Mouse (Mus musculus) retina, postnatal 1 day (tissue): ENCODE data around the gene Pla2g4a.

Experiments
- DNase-seq: peaks from one replicate; pipeline ENCODE4 v3.0.0-alpha.2; 2012

Pla2g4a gene

DNA sequence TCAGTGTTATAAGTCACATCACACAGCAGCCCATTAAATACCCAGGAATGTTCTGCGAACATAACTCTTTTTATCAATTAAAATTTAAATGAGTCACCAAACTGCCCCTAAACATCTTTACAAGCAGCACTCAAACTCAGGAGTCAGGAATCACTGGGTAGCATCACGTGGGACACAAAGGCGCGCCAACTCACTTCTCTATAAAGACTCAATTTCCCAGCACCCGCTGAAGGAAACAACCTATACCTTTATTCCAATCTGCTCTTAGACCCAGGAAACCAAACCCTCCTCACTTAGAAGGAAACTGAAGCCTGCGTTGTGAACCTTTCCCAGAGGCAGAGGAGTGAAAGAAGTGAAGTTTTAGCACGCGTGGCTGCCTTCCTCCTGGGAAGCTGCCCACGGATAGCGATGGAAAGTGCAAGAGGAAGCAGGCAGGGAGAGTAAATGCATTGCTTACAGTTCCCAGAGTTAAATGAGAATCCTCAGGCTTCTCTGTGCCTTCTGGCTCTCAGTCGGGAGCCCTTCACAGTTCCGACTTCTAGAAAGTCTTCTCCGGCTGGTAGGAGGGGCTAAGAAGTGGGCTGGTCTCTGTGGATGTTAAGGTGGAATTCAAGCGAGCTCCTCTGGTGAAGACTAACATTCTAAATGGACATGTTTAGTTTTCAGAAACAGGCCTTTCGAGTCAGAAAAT is at the start of gene Pla2g4a:
Gene Pla2g4a (minus strand): TSS at position 557 of the 691 bp plus-strand sequence.
- DNase-seq, result peak; percentile 23

DNA sequence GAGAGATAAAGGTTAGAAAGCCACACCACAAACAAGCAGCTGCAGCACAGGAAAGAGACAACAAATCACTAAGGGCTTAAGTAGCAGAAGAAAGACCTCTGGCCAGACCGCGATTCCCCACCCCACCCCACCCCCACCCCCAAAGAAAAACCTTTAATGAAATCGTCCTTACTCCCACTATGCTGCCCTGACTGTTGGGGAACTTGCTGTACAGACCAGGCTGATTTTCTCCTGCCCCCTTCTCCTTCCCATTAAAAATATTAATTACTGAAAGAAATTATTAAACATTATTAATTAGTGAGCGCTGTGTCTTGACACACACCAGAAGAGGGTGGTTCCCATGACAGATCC is 49.5 kb upstream of the Pla2g4a start:
- DNase-seq, result no peak

DNA sequence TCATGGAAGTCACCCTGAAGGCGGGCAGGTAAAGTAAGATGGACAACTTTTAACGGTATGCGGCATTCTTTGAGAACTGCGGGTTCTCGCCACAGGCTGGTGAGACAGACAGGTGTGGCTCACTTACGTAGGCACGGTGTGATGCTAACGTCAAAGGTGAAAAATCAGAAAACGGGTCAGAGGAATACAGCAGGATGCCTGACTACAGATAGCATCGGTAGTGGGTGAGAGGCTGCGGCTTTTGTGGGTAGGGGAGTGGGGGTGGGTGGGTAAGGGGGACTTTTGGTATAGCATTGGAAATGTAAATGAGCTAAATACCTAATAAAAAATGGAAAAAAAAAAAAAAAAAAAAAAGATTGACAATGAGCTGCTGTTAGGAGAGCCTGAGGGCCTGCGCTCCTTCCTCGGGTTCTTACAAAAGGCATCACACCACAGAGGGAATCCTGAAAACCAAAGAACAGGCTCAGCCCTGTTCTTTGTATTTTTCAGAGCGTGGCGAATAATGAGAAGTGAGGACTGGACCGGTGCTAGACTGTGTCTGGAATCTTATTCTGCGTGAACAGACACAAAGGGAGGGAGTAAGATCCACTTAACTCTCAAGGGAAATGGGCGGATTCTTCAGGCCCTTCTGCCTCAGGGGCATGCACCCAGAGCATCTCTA is 49.0 kb upstream of the Pla2g4a start:
- no peak for DNase-seq

DNA sequence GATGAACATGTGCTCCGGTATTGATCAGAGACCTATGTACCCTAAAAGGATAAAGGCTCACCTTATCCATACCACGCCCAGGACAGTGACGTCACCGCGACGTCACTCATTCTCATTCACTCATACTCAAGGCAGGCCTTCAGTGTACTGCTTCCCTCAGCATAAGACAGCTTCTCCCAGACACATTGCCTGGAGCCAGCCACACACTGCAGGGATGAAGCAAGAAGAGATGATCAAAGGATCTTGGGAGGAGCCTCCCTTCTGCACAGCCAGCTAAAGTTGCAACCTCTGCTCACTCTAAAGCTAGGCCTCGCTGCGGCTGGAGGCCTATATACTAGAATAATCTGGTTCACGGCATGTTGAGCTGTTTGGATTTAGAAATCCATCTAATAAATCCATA is 48.0 kb upstream of the Pla2g4a start:
- no peak for DNase-seq

GRCm38 (mm10) chr1:149975626-149976025 is 14.5 kb upstream of the Pla2g4a start:
- DNase-seq, result no peak

DNA sequence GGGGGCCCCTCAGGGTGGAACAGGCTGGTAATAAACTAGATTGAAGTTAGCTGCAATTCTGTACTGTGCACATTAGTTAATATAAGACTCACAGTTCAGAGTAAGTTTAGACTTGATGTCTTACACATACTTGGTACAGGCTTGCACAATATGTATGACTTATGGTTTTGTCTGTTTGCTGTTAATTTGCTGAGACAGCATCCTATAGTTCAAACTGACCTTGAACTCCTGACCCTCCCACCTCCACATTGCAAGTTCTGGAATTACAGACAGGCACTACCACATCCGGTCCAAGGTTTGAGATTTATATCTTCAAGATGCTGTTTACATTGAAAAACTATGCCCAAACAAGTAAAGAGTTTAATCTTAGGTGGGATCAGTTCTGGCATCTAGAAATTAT is 4.7 kb upstream of the Pla2g4a start:
- no peak for DNase-seq

DNA sequence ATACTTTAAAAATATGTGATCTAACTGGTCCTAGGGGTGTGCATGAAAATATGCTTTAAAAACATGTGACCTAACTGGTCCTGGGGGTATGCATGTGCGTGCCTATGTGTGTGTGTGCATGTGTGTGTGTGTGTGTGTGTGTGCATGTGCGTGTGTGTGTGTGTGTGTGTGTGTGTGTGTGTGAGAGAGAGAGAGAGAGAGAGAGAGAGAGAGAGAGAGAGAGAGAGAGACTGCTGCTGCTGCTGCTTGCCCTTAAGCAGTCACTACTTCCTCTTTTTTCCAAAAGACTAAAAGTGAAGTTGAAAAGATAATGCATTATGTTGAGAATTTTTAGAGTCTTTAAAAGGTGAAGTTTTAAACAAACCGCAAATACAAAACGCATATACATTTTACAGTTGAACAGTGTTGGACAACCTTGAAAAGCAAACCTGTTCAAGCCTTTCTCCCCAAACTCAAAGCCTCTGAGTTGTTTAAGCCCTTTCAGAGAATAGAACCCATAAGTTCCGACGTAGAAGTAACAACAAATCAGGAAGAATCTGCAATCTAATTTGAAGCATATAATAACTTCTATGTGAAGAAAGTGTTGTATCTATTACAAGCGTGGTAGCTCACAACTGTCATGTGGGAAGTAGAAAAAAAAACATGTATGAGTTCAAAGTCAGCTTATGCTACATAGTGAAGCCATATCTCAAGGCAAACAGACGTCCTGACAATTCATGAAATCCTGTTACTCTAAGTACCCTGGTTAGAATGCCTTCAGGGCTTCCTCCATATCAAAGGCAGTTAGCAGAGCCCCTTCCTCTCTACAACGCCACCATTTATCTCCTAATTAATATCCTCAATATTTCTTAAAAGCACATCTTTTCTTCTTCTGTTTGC is 574 bp upstream of the Pla2g4a start:
- no peak for DNase-seq

DNA sequence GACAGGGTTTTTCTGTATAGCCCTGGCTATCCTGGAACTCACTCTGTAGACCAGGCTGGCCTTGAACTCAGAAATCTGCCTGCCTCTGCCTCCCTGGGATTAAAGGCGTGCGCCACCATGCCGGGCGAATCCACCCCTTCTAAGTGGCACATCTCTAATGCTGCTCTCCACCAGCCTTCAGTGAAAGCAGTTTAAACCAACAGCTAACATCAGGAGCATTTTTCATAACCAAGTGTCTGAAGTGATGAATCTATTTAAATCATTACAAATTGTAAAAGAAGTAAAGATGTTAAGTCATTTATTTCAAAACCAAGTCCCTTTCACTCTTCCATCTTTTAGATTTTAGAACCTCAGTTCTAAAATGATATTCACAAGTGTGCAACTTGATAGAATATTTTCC is 839 bp downstream of the Pla2g4a start:
- DNase-seq, result no peak

DNA sequence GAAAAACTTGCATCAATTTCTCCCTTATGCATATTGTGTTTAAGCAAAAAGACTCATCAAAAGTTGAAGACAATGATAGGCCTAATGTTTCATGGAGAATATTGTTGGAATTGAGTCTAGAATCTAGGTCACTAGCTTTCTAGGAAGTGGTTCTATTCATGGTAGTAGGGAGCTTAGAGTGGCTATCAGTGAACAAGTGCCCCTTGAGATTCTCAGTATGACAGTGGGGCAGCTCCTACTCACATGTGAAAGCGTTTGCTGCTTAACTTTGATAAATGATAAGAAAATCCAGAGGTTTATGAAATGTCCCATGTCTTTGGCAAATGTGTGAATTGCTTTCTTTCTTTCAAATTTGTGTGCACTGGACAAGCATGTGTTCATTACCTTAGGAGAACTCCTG is 2.0 kb downstream of the Pla2g4a start:
- no peak for DNase-seq

DNA sequence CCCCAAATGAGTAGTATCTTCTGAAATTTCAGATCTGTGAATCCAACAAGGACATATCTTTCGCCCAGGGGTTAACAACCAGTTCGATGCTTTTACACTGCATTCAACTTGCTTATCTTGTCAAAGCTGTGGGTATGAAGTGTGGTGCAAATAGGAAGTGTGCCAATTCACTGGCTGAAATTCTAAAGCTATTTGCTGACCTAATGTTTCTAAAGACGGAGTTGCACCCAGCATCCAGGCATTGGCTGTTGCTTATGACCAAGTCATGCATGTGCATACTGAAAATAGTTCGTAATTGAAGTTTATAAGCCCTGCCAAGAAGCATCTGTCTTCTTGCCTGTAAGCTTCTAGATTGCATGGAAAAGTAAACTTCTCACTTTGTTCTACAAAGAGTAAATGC is 5.6 kb downstream of the Pla2g4a start:
- no peak for DNase-seq

DNA sequence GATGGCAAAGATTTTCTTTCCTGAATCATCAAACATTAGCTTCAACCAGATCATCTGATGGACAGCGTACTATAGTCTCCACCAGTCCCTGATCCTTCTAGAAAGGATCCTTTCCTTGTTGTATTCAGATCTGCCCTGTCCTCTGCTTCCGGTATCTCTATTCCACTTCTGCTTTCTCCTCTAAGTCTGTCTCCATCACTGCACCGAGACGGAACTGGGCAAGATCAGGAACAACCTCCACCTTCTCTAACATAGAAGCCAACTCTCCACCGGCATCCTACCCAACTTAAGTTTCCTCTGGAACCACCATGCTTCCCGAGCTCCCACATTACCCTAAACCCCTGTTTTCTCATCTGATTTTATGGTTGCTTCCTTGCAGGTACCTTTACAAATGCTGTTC is 7.1 kb downstream of the Pla2g4a start:
- no peak for DNase-seq

GRCm38 (mm10) chr1:149952050-149952449 is 9.0 kb downstream of the Pla2g4a start:
- no peak for DNase-seq

GRCm38 (mm10) chr1:149950656-149951055 is 10.4 kb downstream of the Pla2g4a start:
- no peak for DNase-seq

- DNase-seq, result no peak
Observed at GRCm38 (mm10) chr1:149950254-149950653, 10.8 kb downstream of the Pla2g4a start.

DNA sequence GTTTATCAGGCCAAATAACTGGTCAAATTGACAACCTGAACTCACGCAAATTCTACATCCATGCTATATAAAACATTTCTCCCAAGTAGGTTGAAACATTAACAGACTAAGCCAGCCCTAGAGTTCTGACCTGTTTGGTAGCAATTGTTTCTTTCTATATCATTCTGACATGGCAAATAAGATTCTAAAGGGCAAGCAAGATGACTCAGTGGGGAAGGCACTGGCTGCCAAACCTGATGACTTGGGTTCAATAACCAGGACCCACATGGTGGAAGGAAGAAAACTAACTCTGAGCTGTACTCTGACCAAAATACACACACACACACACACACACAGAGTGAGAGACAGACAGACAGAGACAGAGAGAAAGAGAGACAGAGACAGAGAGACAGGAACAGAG is 11.8 kb downstream of the Pla2g4a start:
- DNase-seq, result no peak

DNA sequence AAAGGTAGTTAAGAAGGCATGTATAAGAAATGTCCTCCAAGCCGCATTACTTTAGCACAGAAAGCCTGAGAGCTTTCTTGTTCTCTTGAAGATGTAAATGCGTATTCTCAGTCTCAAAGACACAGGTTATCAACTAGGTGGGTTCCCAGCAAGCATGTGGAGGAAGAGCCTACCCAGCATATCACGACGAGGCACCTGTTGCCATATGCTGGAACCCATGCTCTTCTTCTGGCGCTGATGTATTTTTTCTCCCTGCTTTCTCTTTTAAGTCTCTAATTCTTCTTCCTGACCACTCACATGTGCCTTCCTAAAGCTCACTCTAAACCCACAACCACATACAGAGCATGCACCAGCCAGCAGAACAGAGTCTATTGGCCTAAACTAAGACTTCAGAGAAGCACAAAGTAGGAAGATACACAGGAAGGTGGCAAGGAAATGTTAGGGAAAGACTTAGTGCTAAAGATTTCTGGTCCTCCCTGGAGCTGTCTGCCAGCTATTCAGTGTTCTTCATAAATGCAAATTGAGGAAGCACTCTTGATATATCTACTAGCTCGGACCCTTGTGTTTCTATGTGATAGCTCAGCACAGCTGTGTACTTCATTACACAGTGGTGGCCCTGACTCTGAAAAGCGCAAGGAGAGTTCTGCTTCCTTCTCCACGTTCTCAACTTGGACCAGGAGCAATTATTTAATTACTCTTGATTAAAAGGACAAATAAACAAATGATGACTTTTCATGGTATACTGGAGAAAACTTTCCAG is 12.8 kb downstream of the Pla2g4a start:
- DNase-seq, result no peak

- no peak for DNase-seq
Observed at GRCm38 (mm10) chr1:149946993-149947392, 14.1 kb downstream of the Pla2g4a start.

DNA sequence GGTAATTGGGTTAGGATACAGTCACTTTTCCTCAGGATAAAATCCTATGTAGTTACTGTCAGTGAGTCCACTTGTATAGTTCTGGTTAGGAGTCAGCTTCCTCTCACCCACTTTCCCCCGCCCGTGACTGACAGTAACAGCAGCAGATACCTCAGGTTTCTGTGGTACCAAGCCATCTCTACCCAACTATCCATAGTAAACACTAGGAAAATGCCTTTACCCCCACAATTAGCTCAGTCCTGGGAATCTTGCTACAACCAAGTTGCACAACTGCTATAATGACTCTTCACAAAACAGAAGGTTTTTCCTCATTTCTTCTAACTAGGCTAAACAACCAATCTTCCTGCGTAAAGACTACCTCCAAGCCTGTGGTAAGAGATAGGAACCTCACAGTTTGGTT is 14.7 kb downstream of the Pla2g4a start:
- no peak for DNase-seq

DNA sequence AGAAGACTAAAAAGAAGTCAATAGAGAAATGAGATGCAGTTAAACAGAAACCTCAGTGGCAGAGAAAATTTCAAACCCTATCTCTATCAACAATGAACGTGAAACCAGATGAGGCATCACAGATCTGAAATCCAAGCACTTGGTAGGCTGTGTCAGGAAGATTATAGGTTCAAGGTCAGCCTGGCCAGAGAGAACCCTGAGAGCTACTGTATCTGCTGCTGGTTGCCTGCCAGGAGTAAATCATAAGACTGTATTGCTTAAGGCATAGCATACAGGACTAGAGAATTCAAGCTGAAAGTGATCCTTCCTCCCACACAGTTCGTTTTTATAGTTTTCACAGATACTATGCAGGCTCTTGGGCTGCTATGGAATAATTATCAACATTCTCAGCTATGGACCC is 17.5 kb downstream of the Pla2g4a start:
- DNase-seq, result no peak

DNA sequence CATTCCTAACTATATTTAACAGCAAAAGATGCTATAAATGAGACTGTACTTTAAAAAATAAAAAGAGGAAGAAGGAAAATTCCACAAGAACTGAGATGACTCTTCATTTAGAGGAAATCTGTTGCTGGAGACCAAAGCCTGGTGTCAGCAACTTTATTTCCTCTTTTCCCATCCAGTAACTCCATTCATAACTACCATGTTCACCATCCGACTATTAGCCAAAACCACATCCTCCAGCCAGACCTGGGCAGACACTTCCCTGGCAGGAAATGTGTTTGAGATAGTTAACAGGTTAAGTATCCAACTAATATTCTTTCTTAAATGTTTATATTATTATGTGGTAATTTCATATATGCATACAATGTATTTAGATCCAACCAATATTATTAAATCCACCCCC is 20.8 kb downstream of the Pla2g4a start:
- no peak for DNase-seq

- no peak for DNase-seq
Observed at GRCm38 (mm10) chr1:149939261-149940032, 21.6 kb downstream of the Pla2g4a start.

- no peak for DNase-seq
Observed at GRCm38 (mm10) chr1:149937825-149938224, 23.3 kb downstream of the Pla2g4a start.
